Mouse (Mus musculus): Measurements from ENCODE around the gene Stmnd1. TPM values are rescaled to one million over a fixed set of nuclear protein-coding genes. Genes with fewer than 3 reads are reported as not detected.
"Not testable (repeated sequence)": the region's sequence is repeated elsewhere in the genome, so short reads cannot be mapped to it uniquely, and the experiment has no call there.

Stmnd1 gene
- total RNA-seq, 2 experiments from 2014 or later = 0.22 to 0.55 TPM

- no peak for DNase-seq
- intact Hi-C loops (cut with DNase I) = no loop called here
Observed at GRCm38 (mm10) chr13:46282543-46282942, 9.0 kb downstream of the Stmnd1 start.

DNA sequence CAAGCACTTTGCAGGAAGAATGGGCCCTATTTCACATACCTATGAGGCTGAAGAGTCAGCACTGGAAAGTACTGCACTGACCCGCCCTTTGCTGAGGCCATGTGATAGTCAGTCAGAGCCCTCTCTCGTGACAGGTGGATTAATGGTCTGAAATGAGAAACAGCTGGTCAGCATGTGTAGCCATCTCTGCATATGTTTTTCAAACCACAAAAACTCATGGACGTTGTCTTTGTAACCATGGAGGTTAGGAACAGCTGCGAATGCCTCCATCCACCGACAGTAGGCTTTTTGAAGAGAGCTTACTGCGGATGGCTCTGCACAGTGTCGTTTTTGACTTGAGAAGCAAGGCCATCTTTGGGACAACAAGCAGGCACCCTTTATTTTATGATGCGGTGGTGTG is 14.3 kb downstream of the Stmnd1 start:
- DNase-seq = no peak
- intact Hi-C loops (cut with DNase I) = no loop called here

GRCm38 (mm10) chr13:46288372-46288771 is 14.9 kb downstream of the Stmnd1 start:
- DNase-seq = no peak
- intact Hi-C loops (cut with DNase I) = no loop called here

GRCm38 (mm10) chr13:46290537-46290936 is 17.0 kb downstream of the Stmnd1 start:
- intact Hi-C loops (cut with DNase I) = no loop called here

DNA sequence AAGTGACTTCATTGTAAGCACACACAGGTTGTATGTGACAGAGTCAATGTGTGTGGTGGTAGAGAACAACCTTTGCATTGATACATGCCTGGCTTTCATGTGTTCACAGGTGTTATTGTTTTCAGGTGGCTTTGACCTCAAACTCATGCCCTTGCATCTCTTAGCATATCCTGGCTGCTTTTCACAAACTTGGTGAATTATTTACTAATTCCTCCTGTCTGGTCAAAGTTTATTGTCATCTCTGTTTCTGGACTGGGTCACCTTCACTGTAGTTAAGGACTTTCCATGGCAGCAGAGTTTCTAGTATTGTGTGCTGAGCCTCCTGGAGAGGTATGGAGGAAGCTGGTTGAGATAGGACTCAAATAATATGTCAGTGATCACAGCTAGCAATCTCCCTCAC is 20.8 kb downstream of the Stmnd1 start:
- DNase-seq = no peak
- intact Hi-C loops (cut with DNase I) = no loop called here

More at GRCm38 (mm10) chr13:46290537-46290936, 17.0 kb downstream of the Stmnd1 start:
- DNase-seq = no peak

GRCm38 (mm10) chr13:46297701-46298100 is 24.2 kb downstream of the Stmnd1 start:
- DNase-seq = no peak
- intact Hi-C loops (cut with DNase I) = no loop called here

DNA sequence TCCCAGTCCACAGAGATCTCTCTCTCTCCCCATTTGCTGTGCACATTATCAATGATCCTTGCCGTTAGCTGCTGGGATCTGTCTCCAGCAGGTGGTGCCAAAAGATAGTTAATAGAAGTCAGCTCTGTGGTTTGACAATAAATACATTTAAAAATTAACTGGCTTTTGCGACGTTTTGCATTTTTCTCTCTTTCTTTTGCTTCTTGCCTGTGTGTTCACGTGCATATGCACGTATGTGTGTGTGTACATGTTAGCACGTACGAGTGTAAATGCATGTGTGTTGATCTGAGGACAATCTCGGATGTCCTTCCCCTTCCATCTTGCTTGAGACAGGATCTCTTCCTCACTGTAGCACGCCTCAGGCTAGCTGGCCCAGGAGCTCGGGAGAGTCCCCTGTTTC is 37.3 kb downstream of the Stmnd1 start:
- DNase-seq = peak; percentile 33 to 69
- intact Hi-C loops (cut with DNase I) = loop anchor here (1.0 kb wide), 2 partner anchors 353 to 488 kb away; no protein-coding TSS in a partner anchor

GRCm38 (mm10) chr13:46313176-46313575 is 39.7 kb downstream of the Stmnd1 start:
- intact Hi-C loops (cut with DNase I) = no loop called here
- no peak for DNase-seq

DNA sequence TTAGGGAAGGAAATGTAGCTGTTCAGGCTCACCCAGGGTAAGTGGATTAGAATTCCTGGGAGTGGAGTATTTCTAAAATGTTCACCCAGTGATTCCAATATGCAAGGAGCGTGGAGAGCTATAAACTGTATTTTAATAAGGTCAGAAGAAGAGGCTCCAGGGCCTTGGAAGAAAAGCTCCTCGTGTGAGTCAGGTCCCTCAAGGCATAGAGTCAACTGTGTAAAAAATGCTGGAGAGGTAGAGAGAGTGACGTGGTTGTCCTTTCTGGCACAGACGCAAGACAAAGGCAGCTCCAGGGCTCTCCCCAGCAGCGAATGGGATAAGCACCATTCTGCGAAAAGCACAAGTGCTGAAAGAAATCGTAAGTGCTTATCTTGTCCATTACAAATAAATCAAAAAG is 41.6 kb downstream of the Stmnd1 start:
- intact Hi-C loops (cut with DNase I) = no loop called here
- no peak for DNase-seq

GRCm38 (mm10) chr13:46326351-46326985 is 52.9 kb downstream of the Stmnd1 start:
- intact Hi-C loops (cut with DNase I) = no loop called here
- DNase-seq = no peak

GRCm38 (mm10) chr13:46335020-46335419 is 61.5 kb downstream of the Stmnd1 start:
- intact Hi-C loops (cut with DNase I) = no loop called here
- DNase-seq = no peak

DNA sequence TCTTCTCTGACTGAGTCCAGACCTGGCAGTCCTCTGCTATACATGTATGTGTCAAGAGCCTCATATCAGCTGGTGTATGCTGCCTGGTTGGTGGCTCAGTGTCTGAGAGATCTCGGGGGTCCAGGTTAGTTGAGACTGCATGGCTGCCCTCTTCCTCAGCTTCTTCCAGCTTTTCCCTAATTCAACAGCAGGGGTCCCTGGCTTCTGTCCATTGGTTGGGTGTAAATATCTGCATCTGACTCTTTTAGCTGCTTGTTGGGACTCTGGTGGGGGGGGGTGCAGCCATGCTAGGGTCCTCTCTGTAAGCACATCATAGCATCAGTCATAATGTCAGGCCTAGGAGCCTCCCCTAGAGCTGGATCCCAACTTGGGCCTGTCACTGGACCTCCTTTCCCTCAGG is 62.8 kb downstream of the Stmnd1 start:
- DNase-seq; intact Hi-C loops (cut with DNase I): not testable (repeated sequence)

- DNase-seq = no peak
- intact Hi-C loops (cut with DNase I) = no loop called here
Observed at GRCm38 (mm10) chr13:46337791-46338190, 64.3 kb downstream of the Stmnd1 start.

DNA sequence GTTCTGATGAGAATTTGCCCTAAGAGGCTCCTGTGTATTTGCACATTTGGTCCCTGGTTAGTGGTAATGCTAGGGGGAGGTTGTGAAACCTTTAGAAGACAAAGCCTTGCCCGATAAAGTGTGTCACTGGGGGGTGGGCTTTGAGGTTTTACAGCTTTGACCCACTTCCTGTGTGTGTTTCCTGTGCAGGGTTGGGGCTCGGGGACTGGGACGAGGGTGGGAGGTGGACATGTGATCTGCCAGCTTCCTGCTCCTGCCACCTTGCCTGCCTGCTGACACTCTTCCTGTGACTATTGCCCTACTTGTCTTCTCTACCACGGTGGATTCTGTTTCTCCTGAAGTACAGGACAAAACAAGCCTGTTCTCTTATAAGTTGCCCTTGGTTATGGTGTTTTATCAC is 66.4 kb downstream of the Stmnd1 start:
- no peak for DNase-seq
- intact Hi-C loops (cut with DNase I) = no loop called here

DNA sequence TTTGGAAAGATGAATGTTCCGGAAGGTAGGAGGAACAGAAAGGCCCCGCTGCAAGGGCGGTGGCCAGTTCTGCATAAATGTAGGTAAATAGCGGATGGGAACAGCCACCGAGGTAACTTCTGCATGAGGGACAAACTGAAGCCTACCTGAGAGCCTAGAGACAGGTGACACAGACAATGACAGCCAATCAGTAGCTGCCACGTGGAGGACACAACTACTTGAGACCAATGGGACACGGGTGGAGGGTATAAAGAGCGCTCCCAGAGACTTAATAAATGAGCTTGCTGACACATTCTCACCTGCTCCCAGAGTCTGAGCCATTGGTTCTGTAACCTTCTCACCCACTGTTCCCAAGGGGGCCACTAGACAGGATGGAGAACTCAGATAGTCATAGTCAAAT is 67.1 kb downstream of the Stmnd1 start:
- intact Hi-C loops (cut with DNase I) = no loop called here
- no peak for DNase-seq

- intact Hi-C loops (cut with DNase I) = no loop called here
- no peak for DNase-seq
Observed at GRCm38 (mm10) chr13:46341419-46341818, 67.9 kb downstream of the Stmnd1 start.

- intact Hi-C loops (cut with DNase I) = no loop called here
- no peak for DNase-seq
Observed at GRCm38 (mm10) chr13:46343226-46343625, 69.7 kb downstream of the Stmnd1 start.

DNA sequence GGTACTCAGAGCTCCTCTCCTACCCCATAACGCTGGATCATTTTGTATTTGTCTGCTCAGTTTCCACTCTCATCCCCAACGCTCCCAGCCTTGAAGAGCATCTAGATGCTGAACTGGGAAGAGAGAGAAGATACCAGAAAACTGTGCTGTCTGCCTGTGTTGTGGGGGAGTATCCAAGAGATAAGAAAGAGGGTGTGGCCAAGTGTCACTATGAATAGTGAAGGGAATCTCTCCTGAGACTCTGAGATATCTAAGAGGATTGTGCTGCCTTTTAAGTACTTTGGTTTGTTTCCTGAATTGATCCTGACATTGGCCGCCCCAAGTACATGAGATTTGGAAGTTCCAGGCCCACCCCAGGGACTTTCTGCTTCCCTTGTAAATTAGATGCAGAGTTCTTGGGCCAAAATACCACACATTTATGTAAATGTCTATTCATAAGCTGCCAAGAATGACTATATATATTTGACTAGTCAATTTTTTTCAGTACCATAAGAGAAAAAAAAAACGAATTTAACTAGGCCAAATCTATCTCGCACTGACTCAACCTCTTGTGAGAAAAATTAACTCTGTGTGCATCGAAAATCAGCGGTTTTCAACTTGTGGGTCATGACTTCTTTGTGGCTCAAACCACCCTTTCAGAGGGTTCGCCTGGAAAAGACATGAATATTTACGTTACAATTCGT is 73.5 kb downstream of the Stmnd1 start:
- DNase-seq = no peak
- intact Hi-C loops (cut with DNase I) = no loop called here

DNA sequence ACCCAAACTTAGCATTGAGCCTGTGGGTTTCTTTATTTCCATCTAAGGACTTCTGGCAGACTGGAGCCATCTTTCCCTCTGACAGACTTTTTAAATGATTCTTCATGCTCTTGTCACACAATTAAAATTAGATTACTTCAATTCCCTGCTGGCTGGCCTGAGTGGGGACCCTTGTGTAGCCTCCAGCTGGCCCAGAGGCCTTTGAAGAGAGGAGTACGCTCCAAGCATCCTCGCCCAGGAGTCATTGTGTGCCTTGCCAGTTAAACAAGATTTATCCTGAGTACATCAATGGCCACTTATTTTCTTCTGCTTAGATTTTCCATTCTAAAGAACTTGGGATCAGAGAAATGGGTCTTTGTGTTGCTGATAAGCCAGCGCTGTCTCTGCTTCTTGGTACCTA is 76.1 kb downstream of the Stmnd1 start:
- DNase-seq = no peak

More for the DNA sequence above, 76.1 kb downstream of the Stmnd1 start:
- intact Hi-C loops (cut with DNase I) = no loop called here
